Mouse (Mus musculus) lung, postnatal 0 days (tissue): Measurements from ENCODE around the gene Clip4. TPM values are rescaled to one million over a fixed set of nuclear protein-coding genes. Genes with fewer than 3 reads are reported as not detected.

ENCODE experiments used
- ATAC-seq: fragments of 200-750 bp; cut with Nextera tagmentation; 2 replicates; pipeline ENCODE4 v1.8.0; 2017; ENCODE audit warnings: moderate library complexity
- DNase-seq: peaks from one replicate; pipeline ENCODE4 v3.0.0-alpha.2; 2016; ENCODE audit warnings: low spot score
- H3K27ac ChIP-seq: fragments of 300-500 bp; sonication (generic); 2 replicates; pipeline ENCODE4 v1.5.1; 2014; ENCODE audit warnings: antibody characterized with exemption, mild to moderate bottlenecking, low read length, mixed read lengths
- H3K27me3 ChIP-seq: fragments of 300-500 bp; sonication (generic); replicated peaks from 2 replicates; pipeline ENCODE4 v1.6.1; 2014; ENCODE audit warnings: low read length, mixed read lengths; ENCODE audit not compliant: insufficient read depth
- H3K36me3 ChIP-seq: fragments of 300-500 bp; sonication (generic); 2 replicates; pipeline ENCODE4 v1.6.1; 2014; ENCODE audit warnings: low read length, mixed read lengths; ENCODE audit not compliant: insufficient read depth
- H3K4me1 ChIP-seq: fragments of 300-500 bp; sonication (generic); 2 replicates; pipeline ENCODE4 v1.6.1; 2014; ENCODE audit warnings: antibody characterized with exemption, low read depth, low read length, mixed read lengths; ENCODE audit not compliant: insufficient read depth
- H3K4me2 ChIP-seq: fragments of 300-500 bp; sonication (generic); replicated peaks from 2 replicates; pipeline ENCODE4 v1.6.1; 2014; ENCODE audit warnings: low read depth, mild to moderate bottlenecking, low read length, moderate library complexity, mixed read lengths
- H3K4me3 ChIP-seq: fragments of 300-500 bp; sonication (generic); 2 replicates; pipeline ENCODE4 v1.5.1; 2014; ENCODE audit warnings: low read depth, low read length
- H3K9ac ChIP-seq: fragments of 300-500 bp; sonication (generic); replicated peaks from 2 replicates; pipeline ENCODE4 v1.6.1; 2014; ENCODE audit warnings: low read depth, mild to moderate bottlenecking
- H3K9me3 ChIP-seq: fragments of 300-500 bp; sonication (generic); 2 replicates; pipeline ENCODE4 v1.6.1; 2016; ENCODE audit warnings: low read length, mixed read lengths
- CTCF ChIP-seq: IDR thresholded peaks from 2 replicates; pipeline ENCODE4 v1.5.1; 2016; ENCODE audit warnings: antibody characterized with exemption, mild to moderate bottlenecking
- EP300 ChIP-seq: IDR thresholded peaks from 2 replicates; pipeline ENCODE4 v1.6.1; 2016; ENCODE audit warnings: antibody characterized with exemption, mild to moderate bottlenecking, control low read depth
- WGBS: fragments of 180-500 bp; shearing (Covaris S2); extraction: QIAGEN DNeasy Blood & Tissue Kit; methylation state at CpG from one replicate; pipeline ENCODE4 v1.1.7; 2014; 5-methylcytosine and 5-hydroxymethylcytosine counted together
- polyA plus RNA-seq: library from polyadenylated mRNA; unstranded; fragments of >200 nt; fragmentation: Nextera tagmentation; extraction: Ambion mirVana; gene quantifications from 2 replicates; pipeline ENCODE4 v1.2.1, GENCODE M21; 2015

The Clip4 gene
- polyA plus RNA-seq, 1 experiment from 2014 or later, result 25.8 TPM

GRCm38 (mm10) chr17:71746114-71746513, 22.2 kb upstream of the Clip4 start:
- Histone ChIP-seq H3K4me3 (no peak overlapping the region), H3K9me3 (no peaks in the 10 kb centered on the region), H3K27me3 (no peaks in the 10 kb centered on the region), H3K4me1 (no peaks in the 10 kb centered on the region), H3K9ac (no peak overlapping the region), H3K4me2 (no peak overlapping the region), H3K27ac (no peak overlapping the region), H3K36me3 (no peaks in the 10 kb centered on the region)
- TF ChIP-seq CTCF (no peak), EP300 (no peak)
- 68% methylated on average over 9 of the region's 9 CpGs for WGBS
- DNase-seq, result no peak
- ATAC-seq, result no peak

GRCm38 (mm10) chr17:71747561-71747960, 20.7 kb upstream of the Clip4 start:
- Histone ChIP-seq H3K4me1 (no peaks in the 10 kb centered on the region), H3K4me2 (no peak overlapping the region), H3K27ac (no peak overlapping the region), H3K27me3 (no peaks in the 10 kb centered on the region), H3K4me3 (no peak overlapping the region), H3K9ac (no peak overlapping the region), H3K36me3 (no peaks in the 10 kb centered on the region), H3K9me3 (no peaks in the 10 kb centered on the region)
- WGBS, result 55% methylated on average over 8 of the region's 8 CpGs
- no peak for TF ChIP-seq EP300
- no peak for TF ChIP-seq CTCF
- no peak for DNase-seq
- ATAC-seq, result no peak

GRCm38 (mm10) chr17:71749616-71750168, 18.6 kb upstream of the Clip4 start:
- DNase-seq, result no peak
- TF ChIP-seq EP300, result no peak
- TF ChIP-seq CTCF, result no peak
- Histone ChIP-seq H3K36me3 (no peaks in the 10 kb centered on the region), H3K4me3 (no peak overlapping the region), H3K4me2 (no peak overlapping the region), H3K27ac (no peak overlapping the region), H3K9me3 (no peaks in the 10 kb centered on the region), H3K9ac (no peak overlapping the region), H3K27me3 (no peaks in the 10 kb centered on the region), H3K4me1 (no peaks in the 10 kb centered on the region)
- WGBS, result 61% methylated on average over 9 of the region's 9 CpGs
- ATAC-seq, result no peak

- no peak for ATAC-seq
- no peaks in the 10 kb centered on the region for H3K36me3 ChIP-seq
- H3K4me3 ChIP-seq, result no peak within 1 kb of the TSS
- WGBS, result 74% methylated on average over 10 of the region's 10 CpGs
- no peaks in the 10 kb centered on the region for H3K4me1 ChIP-seq
- H3K27ac ChIP-seq, result no peak within 1 kb of the TSS
- DNase-seq, result no peak
- TF ChIP-seq EP300 (no peak), CTCF (no peak)
- H3K9ac ChIP-seq, result no peak within 1 kb of the TSS
- H3K27me3 ChIP-seq, result no peaks in the 10 kb centered on the region
- no peaks in the 10 kb centered on the region for H3K9me3 ChIP-seq
- no peak within 1 kb of the TSS for H3K4me2 ChIP-seq
Measured at GRCm38 (mm10) chr17:71752831-71753230, 15.4 kb upstream of the Clip4 start, which contains the start of gene Pcare. Pcare (minus strand) TSS chr17:71752894.

GRCm38 (mm10) chr17:71760536-71760935, 7.7 kb upstream of the Clip4 start:
- Histone ChIP-seq H3K4me1 (no peaks in the 10 kb centered on the region), H3K4me2 (no peak overlapping the region), H3K4me3 (no peak overlapping the region), H3K27ac (no peak overlapping the region), H3K36me3 (no peaks in the 10 kb centered on the region), H3K9me3 (no peaks in the 10 kb centered on the region), H3K9ac (no peak overlapping the region), H3K27me3 (no peaks in the 10 kb centered on the region)
- WGBS, result 77% methylated on average over 7 of the region's 7 CpGs
- TF ChIP-seq CTCF (no peak), EP300 (no peak)
- ATAC-seq (no peak), DNase-seq (no peak)

GRCm38 (mm10) chr17:71769564-71769963, 1.3 kb downstream of the Clip4 start:
- ATAC-seq, result no peak
- H3K36me3 ChIP-seq, result no peaks in the 10 kb centered on the region
- no peaks in the 10 kb centered on the region for H3K9me3 ChIP-seq
- 51% methylated on average over 6 of the region's 6 CpGs for WGBS
- no peaks in the 10 kb centered on the region for H3K4me1 ChIP-seq
- TF ChIP-seq CTCF (no peak), EP300 (no peak)
- no peak overlapping the region for H3K27ac ChIP-seq
- DNase-seq, result no peak
- H3K4me3 ChIP-seq, result no peak overlapping the region
- H3K27me3 ChIP-seq, result no peaks in the 10 kb centered on the region
- H3K9ac ChIP-seq, result no peak overlapping the region
- H3K4me2 ChIP-seq, result no peak overlapping the region

GRCm38 (mm10) chr17:71770696-71771095, 2.4 kb downstream of the Clip4 start:
- no peak overlapping the region for H3K9ac ChIP-seq
- H3K4me1 ChIP-seq, result no peaks in the 10 kb centered on the region
- H3K27ac ChIP-seq, result no peak overlapping the region
- no peak overlapping the region for H3K4me2 ChIP-seq
- H3K27me3 ChIP-seq, result no peaks in the 10 kb centered on the region
- ATAC-seq (no peak), DNase-seq (no peak)
- no peak overlapping the region for H3K4me3 ChIP-seq
- WGBS, result 88% methylated on average over 3 of the region's 3 CpGs
- H3K9me3 ChIP-seq, result no peaks in the 10 kb centered on the region
- H3K36me3 ChIP-seq, result no peaks in the 10 kb centered on the region
- no peak for TF ChIP-seq EP300
- no peak for TF ChIP-seq CTCF
